Mouse (Mus musculus): ENCODE results near the gene Espl1. TPM values are rescaled to one million over a fixed set of nuclear protein-coding genes. Genes with fewer than 3 reads are reported as not detected.
A peak's percentile ranks its signal among the peaks of the same experiment; 100 is the strongest.

Espl1 gene
- polyA plus RNA-seq (2015; fragmentation: Nextera tagmentation; extraction: Ambion mirVana): 21.2 and 24.8 TPM in 2 replicates

DNA sequence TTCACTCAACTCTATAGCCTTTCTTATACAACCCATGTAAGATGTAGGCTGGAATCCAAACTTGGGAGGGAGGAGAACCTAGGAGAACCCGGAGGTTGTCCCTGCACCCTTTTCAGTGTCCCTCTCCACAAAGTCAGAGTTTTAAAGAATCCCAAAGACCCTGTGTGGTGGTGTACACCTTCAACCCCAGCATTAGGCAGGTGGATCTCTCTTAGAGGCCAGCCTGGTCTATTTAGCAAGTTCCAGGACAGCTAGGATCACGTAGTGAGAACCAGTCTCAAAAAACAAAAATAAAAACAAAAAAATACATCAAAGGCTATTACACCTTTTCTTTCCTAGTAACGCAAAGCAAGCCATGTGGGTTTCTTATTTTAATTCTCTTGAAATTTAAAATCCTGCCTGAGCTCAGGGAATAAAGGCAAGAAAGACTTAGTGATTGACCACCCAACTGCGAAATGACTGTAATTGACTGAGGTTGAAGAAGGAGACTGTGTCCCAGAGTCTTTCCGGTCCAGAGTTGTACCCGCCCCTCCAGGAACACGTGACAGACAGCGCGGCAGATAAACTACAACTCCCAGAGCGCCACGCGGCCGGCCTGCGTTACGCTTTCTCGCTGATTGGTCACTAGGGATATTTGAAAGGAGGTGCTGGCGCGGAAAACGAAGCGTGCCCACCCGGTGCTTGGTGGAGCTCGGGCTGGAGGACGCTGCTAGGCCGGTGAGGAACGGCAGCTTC, at the start of gene Espl1:
Gene Espl1, plus strand, starts transcription at position 634 of the 735 bp plus-strand sequence.
- Histone ChIP-seq H3K4me3 (ENCODE audit: low read depth, low read length) (peak within 1 kb of the TSS; percentile 93), H3K9me3 (replicated peaks; ENCODE audit: control insufficient read depth, low read length) (no peaks in the 10 kb centered on the region), H3K27me3 (ENCODE audit: control insufficient read depth, insufficient read depth, low read depth, low read length) (no peaks in the 10 kb centered on the region), H3K4me2 (ENCODE audit: low read depth, low read length) (peak within 1 kb of the TSS; percentile 75), H3K9ac (ENCODE audit: low read depth, low read length) (peak within 1 kb of the TSS; percentile 89), H3K36me3 (ENCODE audit: control insufficient read depth, insufficient read depth) (peaks cover 23% of the 10 kb centered on the region), H3K4me1 (ENCODE audit: control insufficient read depth, low read depth, low read length) (peaks cover 8% of the 10 kb centered on the region), H3K27ac (ENCODE audit: low read length) (peak within 1 kb of the TSS; percentile 78)
- peak; percentile 99 for ATAC-seq (ENCODE audit: low read depth)
- 5% methylated on average over 25 of the region's 25 CpGs for WGBS (ENCODE audit: insufficient replicate concordance)

DNA sequence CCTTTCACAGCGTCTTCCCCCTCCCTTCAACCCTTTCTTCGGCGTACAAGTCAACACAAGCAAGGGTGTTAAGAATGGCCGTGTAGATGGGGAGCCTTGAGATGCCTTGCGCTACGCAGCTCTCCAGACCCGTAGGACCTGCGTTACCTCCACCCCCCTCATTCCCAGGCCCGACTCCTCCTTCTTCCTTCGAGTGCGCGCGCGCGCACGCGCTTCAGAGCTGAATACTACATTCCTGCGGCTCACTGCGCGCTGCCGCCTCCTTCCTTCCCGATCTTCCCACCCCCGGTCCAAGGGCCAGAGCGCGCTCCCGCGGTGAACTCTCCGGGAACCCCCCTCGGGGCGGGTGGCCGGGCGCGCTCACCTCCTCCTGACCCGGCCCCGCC, 49.2 kb upstream of the Espl1 start:
- no peaks in the 10 kb centered on the region for H3K9me3 ChIP-seq (replicated peaks; ENCODE audit: control insufficient read depth, low read length)
- H3K27ac ChIP-seq (ENCODE audit: low read length): peak overlapping the region; percentile 78
- peak overlapping the region; percentile 60 for H3K4me3 ChIP-seq (ENCODE audit: low read depth, low read length)
- H3K4me2 ChIP-seq (ENCODE audit: low read depth, low read length): peak overlapping the region; percentile 76
- peak; percentile 72 for ATAC-seq (ENCODE audit: low read depth)
- H3K36me3 ChIP-seq (ENCODE audit: control insufficient read depth, insufficient read depth): no peaks in the 10 kb centered on the region
- peaks cover 85% of the 10 kb centered on the region for H3K27me3 ChIP-seq (ENCODE audit: control insufficient read depth, insufficient read depth, low read depth, low read length)
- peak overlapping the region; percentile 9; the same call in 1 of the 2 replicates for H3K9ac ChIP-seq (ENCODE audit: low read depth, low read length)
- peaks cover 17% of the 10 kb centered on the region for H3K4me1 ChIP-seq (ENCODE audit: control insufficient read depth, low read depth, low read length)
- WGBS (ENCODE audit: insufficient replicate concordance): under 1% methylated on average over 27 of the region's 35 CpGs

DNA sequence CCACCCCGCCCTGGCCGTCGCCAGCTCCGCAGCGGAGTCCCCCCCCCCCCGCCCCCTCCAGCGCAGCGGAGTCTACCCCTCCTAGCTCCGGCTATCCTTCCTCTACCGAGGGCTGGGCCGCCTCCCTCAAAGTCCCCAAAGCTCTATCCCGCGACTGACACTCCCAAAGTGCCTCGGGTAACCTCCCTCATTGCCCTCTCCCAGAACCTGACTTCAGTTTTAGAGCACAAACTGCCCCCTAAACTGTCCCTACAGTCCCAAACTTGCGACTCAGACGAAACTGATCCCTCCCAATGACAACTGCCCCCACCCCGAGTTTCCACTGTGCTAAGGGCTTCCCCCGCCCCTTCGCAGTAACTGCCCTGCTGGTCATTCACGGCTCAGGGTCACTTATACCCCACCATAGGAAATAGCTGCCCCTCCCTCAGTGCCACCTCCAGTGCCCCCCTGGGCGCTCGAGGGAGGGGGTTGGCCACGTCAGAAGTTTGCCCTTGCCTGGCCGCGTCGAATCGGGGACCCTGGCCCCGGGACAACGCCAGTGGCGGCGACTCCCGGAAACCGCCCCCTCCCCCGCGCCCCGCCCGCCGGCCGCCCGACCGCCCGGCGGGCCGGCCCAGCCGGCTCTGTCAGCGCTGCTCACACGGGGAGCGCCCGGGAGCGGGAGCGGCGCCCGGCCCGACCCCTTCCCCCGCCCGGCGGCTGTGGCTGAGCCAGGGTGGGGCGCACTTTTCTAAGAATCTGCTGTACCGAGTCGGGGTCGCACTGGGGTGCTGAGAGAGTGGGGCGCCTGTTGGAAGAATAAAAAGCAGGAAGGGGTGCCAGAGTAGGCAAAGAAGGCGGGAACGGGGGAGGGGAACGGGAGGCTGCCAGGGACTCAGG, 48.6 kb upstream of the Espl1 start:
- H3K4me1 ChIP-seq (ENCODE audit: control insufficient read depth, low read depth, low read length): peaks cover 17% of the 10 kb centered on the region
- peak overlapping the region; percentile 38; the same call in 1 of the 2 replicates for H3K9ac ChIP-seq (ENCODE audit: low read depth, low read length)
- H3K9me3 ChIP-seq (replicated peaks; ENCODE audit: control insufficient read depth, low read length): no peaks in the 10 kb centered on the region
- H3K27me3 ChIP-seq (ENCODE audit: control insufficient read depth, insufficient read depth, low read depth, low read length): peaks cover 86% of the 10 kb centered on the region
- peak overlapping the region; percentile 78 for H3K27ac ChIP-seq (ENCODE audit: low read length)
- H3K36me3 ChIP-seq (ENCODE audit: control insufficient read depth, insufficient read depth): no peaks in the 10 kb centered on the region
- peak overlapping the region; percentile 60 for H3K4me3 ChIP-seq (ENCODE audit: low read depth, low read length)
- peak overlapping the region; percentile 76 for H3K4me2 ChIP-seq (ENCODE audit: low read depth, low read length)
- peak; percentile 30 for ATAC-seq (ENCODE audit: low read depth)
- under 1% methylated on average over 51 of the region's 65 CpGs for WGBS (ENCODE audit: insufficient replicate concordance)

DNA sequence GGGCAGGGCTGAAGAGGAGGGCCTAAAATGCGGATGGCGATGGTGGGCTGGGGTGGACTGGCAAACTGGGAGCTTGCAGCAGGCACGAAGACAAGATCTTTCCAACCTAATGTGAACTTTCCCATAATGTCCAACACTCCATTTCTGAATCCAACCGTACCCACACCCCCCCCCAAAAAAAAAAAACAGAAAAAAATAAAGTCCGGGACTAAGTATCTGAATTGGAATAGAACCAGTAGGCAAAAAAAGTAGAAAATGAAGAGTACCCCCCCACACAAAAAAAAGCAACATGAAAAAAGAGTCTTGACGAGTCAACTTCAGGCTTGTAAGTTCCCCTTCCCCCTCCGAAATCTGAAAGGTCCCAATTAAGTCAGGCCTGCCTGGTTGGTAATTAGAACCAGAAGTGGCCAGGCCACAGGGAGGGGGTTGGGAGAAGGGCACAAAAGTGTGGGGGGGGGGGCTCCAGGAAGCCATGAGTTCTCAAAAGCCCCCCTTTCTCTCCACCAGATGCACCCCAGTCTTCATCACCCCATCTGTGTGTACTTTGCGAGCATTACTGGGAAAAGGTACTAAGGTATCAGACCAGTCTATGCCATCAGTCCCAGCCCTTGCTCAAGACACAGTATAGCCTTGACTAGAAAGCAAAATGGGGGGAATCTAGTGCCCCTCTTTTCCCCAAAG, 47.8 kb upstream of the Espl1 start:
- Histone ChIP-seq H3K27ac (ENCODE audit: low read length) (no peak overlapping the region), H3K4me1 (ENCODE audit: control insufficient read depth, low read depth, low read length) (peaks cover 14% of the 10 kb centered on the region), H3K36me3 (ENCODE audit: control insufficient read depth, insufficient read depth) (no peaks in the 10 kb centered on the region), H3K4me3 (ENCODE audit: low read depth, low read length) (peak overlapping the region; percentile 60), H3K4me2 (ENCODE audit: low read depth, low read length) (peak overlapping the region; percentile 76), H3K9me3 (replicated peaks; ENCODE audit: control insufficient read depth, low read length) (no peaks in the 10 kb centered on the region), H3K9ac (ENCODE audit: low read depth, low read length) (no peak overlapping the region), H3K27me3 (ENCODE audit: control insufficient read depth, insufficient read depth, low read depth, low read length) (peaks cover 89% of the 10 kb centered on the region)
- ATAC-seq (ENCODE audit: low read depth): no peak
- WGBS (ENCODE audit: insufficient replicate concordance): 12% methylated on average over 8 of the region's 8 CpGs

DNA sequence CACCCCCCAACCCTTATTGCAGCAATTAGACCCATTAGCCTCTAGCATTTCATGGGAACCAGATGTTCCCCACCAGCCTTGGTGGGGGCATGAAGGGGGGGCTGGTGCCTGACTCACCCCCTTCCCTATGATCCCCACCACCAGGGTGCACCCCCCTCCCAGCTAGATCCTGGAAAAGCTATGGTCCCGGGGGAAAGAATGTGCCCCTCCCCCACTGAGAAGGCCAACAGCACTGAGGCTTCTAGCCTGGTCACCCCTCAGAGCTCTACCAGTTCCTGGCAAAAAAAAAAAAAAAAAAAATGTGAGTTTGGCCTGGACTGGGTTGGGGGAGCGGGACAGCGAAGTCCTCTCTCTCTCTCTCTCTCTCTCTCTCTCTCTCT, 47.3 kb upstream of the Espl1 start:
- H3K27ac ChIP-seq (ENCODE audit: low read length): no peak overlapping the region
- H3K4me3 ChIP-seq (ENCODE audit: low read depth, low read length): no peak overlapping the region
- H3K4me1 ChIP-seq (ENCODE audit: control insufficient read depth, low read depth, low read length): peaks cover 10% of the 10 kb centered on the region
- 22% methylated on average over 3 of the region's 3 CpGs for WGBS (ENCODE audit: insufficient replicate concordance)
- H3K9ac ChIP-seq (ENCODE audit: low read depth, low read length): no peak overlapping the region
- H3K9me3 ChIP-seq (replicated peaks; ENCODE audit: control insufficient read depth, low read length): no peaks in the 10 kb centered on the region
- peaks cover 89% of the 10 kb centered on the region for H3K27me3 ChIP-seq (ENCODE audit: control insufficient read depth, insufficient read depth, low read depth, low read length)
- ATAC-seq (ENCODE audit: low read depth): no peak
- H3K4me2 ChIP-seq (ENCODE audit: low read depth, low read length): no peak overlapping the region
- H3K36me3 ChIP-seq (ENCODE audit: control insufficient read depth, insufficient read depth): no peaks in the 10 kb centered on the region

DNA sequence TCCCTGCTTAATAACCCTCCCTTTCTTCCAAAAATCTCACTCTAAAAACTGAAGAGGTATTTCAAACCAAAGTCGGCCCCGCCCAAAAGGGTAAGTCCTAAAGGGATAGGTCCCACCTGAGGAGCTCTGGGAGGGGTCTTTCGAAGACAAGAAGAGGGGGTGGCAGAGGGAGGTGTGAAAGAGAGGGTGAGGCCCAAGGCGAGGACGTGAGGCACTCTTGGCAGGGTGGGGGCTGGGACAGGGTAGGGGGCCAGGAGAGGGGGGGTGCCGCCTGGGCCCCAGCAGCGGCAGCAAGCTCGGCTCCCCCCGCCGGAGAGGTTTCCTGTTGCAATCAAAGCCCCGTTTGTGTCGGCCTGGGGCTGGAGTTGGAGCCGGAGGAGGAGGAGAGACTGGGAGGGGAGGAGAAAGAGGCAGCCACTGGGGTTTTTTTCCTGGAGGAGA, 46.8 kb upstream of the Espl1 start:
- peaks cover 10% of the 10 kb centered on the region for H3K4me1 ChIP-seq (ENCODE audit: control insufficient read depth, low read depth, low read length)
- WGBS (ENCODE audit: insufficient replicate concordance): 2% methylated on average over 13 of the region's 13 CpGs
- H3K4me2 ChIP-seq (ENCODE audit: low read depth, low read length): no peak overlapping the region
- ATAC-seq (ENCODE audit: low read depth): no peak
- H3K27ac ChIP-seq (ENCODE audit: low read length): no peak overlapping the region
- H3K9ac ChIP-seq (ENCODE audit: low read depth, low read length): no peak overlapping the region
- H3K27me3 ChIP-seq (ENCODE audit: control insufficient read depth, insufficient read depth, low read depth, low read length): peaks cover 90% of the 10 kb centered on the region
- H3K36me3 ChIP-seq (ENCODE audit: control insufficient read depth, insufficient read depth): no peaks in the 10 kb centered on the region
- no peaks in the 10 kb centered on the region for H3K9me3 ChIP-seq (replicated peaks; ENCODE audit: control insufficient read depth, low read length)
- no peak overlapping the region for H3K4me3 ChIP-seq (ENCODE audit: low read depth, low read length)

DNA sequence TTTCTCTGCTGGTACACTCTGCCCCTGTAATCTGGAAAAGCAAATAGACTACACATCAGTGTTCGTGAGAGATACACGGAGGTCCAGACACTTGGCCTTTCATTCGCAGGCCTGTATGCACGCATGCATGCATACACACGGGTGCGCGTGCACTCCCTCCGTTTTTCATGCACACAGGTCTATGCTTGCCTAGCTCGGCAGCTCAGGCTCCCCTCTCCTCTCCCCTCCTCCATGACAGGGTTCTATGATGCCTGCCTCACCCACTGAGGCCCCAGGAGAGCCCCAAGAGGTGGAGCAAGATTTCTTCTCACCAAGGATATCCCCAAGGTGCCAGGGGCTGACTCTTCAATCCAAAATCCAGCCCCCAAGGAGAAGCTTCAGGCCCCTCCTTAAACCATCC, 46.1 kb upstream of the Espl1 start:
- WGBS (ENCODE audit: insufficient replicate concordance): 52% methylated on average over 9 of the region's 9 CpGs
- Histone ChIP-seq H3K27me3 (ENCODE audit: control insufficient read depth, insufficient read depth, low read depth, low read length) (peaks cover 86% of the 10 kb centered on the region), H3K4me2 (ENCODE audit: low read depth, low read length) (no peak overlapping the region), H3K27ac (ENCODE audit: low read length) (no peak overlapping the region), H3K4me1 (ENCODE audit: control insufficient read depth, low read depth, low read length) (peaks cover 10% of the 10 kb centered on the region), H3K4me3 (ENCODE audit: low read depth, low read length) (no peak overlapping the region), H3K9ac (ENCODE audit: low read depth, low read length) (no peak overlapping the region), H3K9me3 (replicated peaks; ENCODE audit: control insufficient read depth, low read length) (no peaks in the 10 kb centered on the region), H3K36me3 (ENCODE audit: control insufficient read depth, insufficient read depth) (no peaks in the 10 kb centered on the region)
- no peak for ATAC-seq (ENCODE audit: low read depth)

DNA sequence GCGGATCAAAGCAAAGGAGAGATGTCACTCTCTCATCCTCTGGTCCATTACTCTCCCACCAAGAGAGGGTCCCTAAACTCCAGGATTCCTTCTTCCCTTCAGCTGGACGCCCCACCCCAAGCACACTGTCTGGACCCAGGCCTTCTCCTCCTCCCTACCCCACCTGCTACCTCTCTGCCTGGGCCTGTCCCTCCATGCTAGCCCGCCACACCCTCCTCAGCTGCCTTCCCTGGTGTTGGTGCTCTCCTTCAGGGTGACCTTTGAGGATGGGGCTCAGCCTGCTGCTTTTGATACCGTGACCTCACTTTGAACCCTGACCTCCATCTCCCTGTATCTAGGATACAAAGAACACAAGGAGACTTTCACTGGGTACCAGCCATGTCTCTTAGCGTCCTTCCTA, 45.5 kb upstream of the Espl1 start:
- 67% methylated on average over 5 of the region's 5 CpGs for WGBS (ENCODE audit: insufficient replicate concordance)
- Histone ChIP-seq H3K9ac (ENCODE audit: low read depth, low read length) (no peak overlapping the region), H3K36me3 (ENCODE audit: control insufficient read depth, insufficient read depth) (no peaks in the 10 kb centered on the region), H3K9me3 (replicated peaks; ENCODE audit: control insufficient read depth, low read length) (no peaks in the 10 kb centered on the region), H3K27ac (ENCODE audit: low read length) (no peak overlapping the region), H3K4me2 (ENCODE audit: low read depth, low read length) (no peak overlapping the region), H3K4me3 (ENCODE audit: low read depth, low read length) (no peak overlapping the region), H3K27me3 (ENCODE audit: control insufficient read depth, insufficient read depth, low read depth, low read length) (peaks cover 86% of the 10 kb centered on the region), H3K4me1 (ENCODE audit: control insufficient read depth, low read depth, low read length) (peaks cover 10% of the 10 kb centered on the region)
- ATAC-seq (ENCODE audit: low read depth): no peak

All from liver, embryonic 16.5 days (tissue).